Mouse (Mus musculus) spleen, adult 2 months (tissue): ENCODE results near the gene Rep15.

Experiments used
- CTCF ChIP-seq: fragments of 200-500 bp; IDR thresholded peaks from 2 replicates; pipeline ENCODE4 v1.5.1; 2011; ENCODE audit warnings: mild to moderate bottlenecking, inconsistent platforms; ENCODE audit not compliant: insufficient read depth, insufficient read length, insufficient replicate concordance; ENCODE audit errors: extremely low read depth
- POLR2A ChIP-seq: fragments of 200-500 bp; IDR thresholded peaks from 2 replicates; pipeline ENCODE4 v1.6.1; 2011; ENCODE audit warnings: low read depth, low read length, inconsistent platforms

GRCm38 (mm10) chr6:147042291-147043290 is 10.2 kb downstream of the Rep15 start, which contains the start of gene Mrps35:
- TF ChIP-seq CTCF, result no peak
- TF ChIP-seq POLR2A, result peak; percentile 70
